Mouse (Mus musculus) gastrocnemius, adult 2 months (tissue): ENCODE measurements at regions not wholly inside any gene's neighbourhood (a gene's known extent, or its start where the extent isn't known, plus 50 kb on each side); places are given as distances from the start of the nearest gene placed in this dataset.

Source experiments
- DNase-seq: peaks from one replicate; pipeline ENCODE4 v3.0.0; 2022
- H3K27ac ChIP-seq: fragments of 200-600 bp; 2 replicates; pipeline ENCODE4 v1.8.1; 2022; ENCODE audit warnings: mild to moderate bottlenecking
- H3K4me3 ChIP-seq: fragments of 200-600 bp; 2 replicates; pipeline ENCODE4 v1.8.1; 2022; ENCODE audit warnings: mild to moderate bottlenecking, moderate library complexity
- CTCF ChIP-seq: fragments of 200-600 bp; IDR thresholded peaks from 2 replicates; pipeline ENCODE4 v1.8.1; 2022; ENCODE audit warnings: antibody characterized with exemption, mild to moderate bottlenecking, moderate library complexity
- intact Hi-C: fragments of 180-260 bp; cut with DNase I; formaldehyde crosslinking; loops from one replicate; pipeline ENCODE4 v1.15.1; 2025

GRCm38 (mm10) chr12:51032193-51032592, 315.7 kb upstream of the G2e3 start:
- intact Hi-C loops: no loop called here
- no peak overlapping the region for H3K4me3 ChIP-seq
- no peak for TF ChIP-seq CTCF
- DNase-seq: no peak
- no peak overlapping the region for H3K27ac ChIP-seq

GRCm38 (mm10) chr12:51028601-51029174, 319.2 kb upstream of the G2e3 start:
- intact Hi-C loops: no loop called here

GRCm38 (mm10) chr12:51026046-51026445, 321.8 kb upstream of the G2e3 start:
- Histone ChIP-seq H3K27ac (no peak overlapping the region), H3K4me3 (no peak overlapping the region)
- intact Hi-C loops: no loop called here
- TF ChIP-seq CTCF: no peak
- DNase-seq: no peak

More at GRCm38 (mm10) chr12:51028601-51029174, 319.2 kb upstream of the G2e3 start:
- no peak for TF ChIP-seq CTCF
- no peak overlapping the region for H3K27ac ChIP-seq
- no peak overlapping the region for H3K4me3 ChIP-seq
- DNase-seq: no peak

- Histone ChIP-seq H3K27ac (no peak overlapping the region), H3K4me3 (no peak overlapping the region)
- DNase-seq: no peak
- TF ChIP-seq CTCF: no peak
- intact Hi-C loops: no loop called here
Observed at GRCm38 (mm10) chr12:51025531-51025930, 322.3 kb upstream of the G2e3 start.

- Histone ChIP-seq H3K4me3 (no peak overlapping the region), H3K27ac (no peak overlapping the region)
- TF ChIP-seq CTCF: no peak
- DNase-seq: no peak
- intact Hi-C loops: no loop called here
Observed at GRCm38 (mm10) chr12:51024057-51024743, 323.7 kb upstream of the G2e3 start.

GRCm38 (mm10) chr12:51018185-51018584, 329.7 kb upstream of the G2e3 start:
- no peak for DNase-seq
- intact Hi-C loops: no loop called here
- Histone ChIP-seq H3K4me3 (no peak overlapping the region), H3K27ac (no peak overlapping the region)
- TF ChIP-seq CTCF: no peak

- no peak for TF ChIP-seq CTCF
- no peak overlapping the region for H3K4me3 ChIP-seq
- DNase-seq: no peak
- H3K27ac ChIP-seq: no peak overlapping the region
- intact Hi-C loops: no loop called here
Observed at GRCm38 (mm10) chr12:51016081-51016480, 331.8 kb upstream of the G2e3 start.

GRCm38 (mm10) chr12:51009644-51010043, 338.2 kb upstream of the G2e3 start:
- intact Hi-C loops: loop anchor here (10.0 kb wide), 1 partner anchor 175 kb away; no protein-coding TSS in a partner anchor
- DNase-seq: no peak
- Histone ChIP-seq H3K4me3 (no peak overlapping the region), H3K27ac (no peak overlapping the region)
- no peak for TF ChIP-seq CTCF

GRCm38 (mm10) chr12:51001722-51002592, 345.9 kb upstream of the G2e3 start:
- TF ChIP-seq CTCF: no peak
- Histone ChIP-seq H3K27ac (no peak overlapping the region), H3K4me3 (no peak overlapping the region)
- intact Hi-C loops: loop anchor here (10.0 kb wide), 1 partner anchor 183 kb away; no protein-coding TSS in a partner anchor
- DNase-seq: no peak

GRCm38 (mm10) chr12:51001096-51001495, 346.8 kb upstream of the G2e3 start:
- Histone ChIP-seq H3K27ac (no peak overlapping the region), H3K4me3 (no peak overlapping the region)
- no peak for TF ChIP-seq CTCF
- DNase-seq: no peak
- intact Hi-C loops: loop anchor here (10.0 kb wide), 1 partner anchor 184 kb away; no protein-coding TSS in a partner anchor

- no peak overlapping the region for H3K4me3 ChIP-seq
- TF ChIP-seq CTCF: no peak
- H3K27ac ChIP-seq: no peak overlapping the region
- intact Hi-C loops: loop anchor here (10.0 kb wide), 1 partner anchor 184 kb away; no protein-coding TSS in a partner anchor
- DNase-seq: no peak
Observed at GRCm38 (mm10) chr12:51000281-51001075, 347.4 kb upstream of the G2e3 start.
